Mouse (Mus musculus) heart, postnatal 4 days (tissue): Measurements from ENCODE around the gene Aunip. TPM values are rescaled to one million over a fixed set of nuclear protein-coding genes. Genes with fewer than 3 reads are reported as not detected.
"Not testable (repeated sequence)": the region's sequence is repeated elsewhere in the genome, so short reads cannot be mapped to it uniquely, and the experiment has no call there.

ENCODE experiments used
- DNase-seq: peaks from one replicate; pipeline ENCODE4 v3.0.0; 2021
- total RNA-seq, 2 experiments: library from RNA; stranded (reverse); gene quantifications; 2 replicates each; pipeline ENCODE4 v1.2.3; 2021

Gene Aunip
- total RNA-seq, 2 experiments from 2014 or later: 2.9 to 3.6 TPM

GRCm38 (mm10) chr4:134485151-134485900 lies 25.5 kb upstream of the Aunip start:
- DNase-seq: no peak

- DNase-seq: no peak
Observed at GRCm38 (mm10) chr4:134488211-134488610, 22.6 kb upstream of the Aunip start.

GRCm38 (mm10) chr4:134489986-134490665 lies 20.7 kb upstream of the Aunip start:
- DNase-seq: no peak

- peak; percentile 46 for DNase-seq
Observed at GRCm38 (mm10) chr4:134491716-134492115, 19.1 kb upstream of the Aunip start.

GRCm38 (mm10) chr4:134494161-134494560 lies 16.6 kb upstream of the Aunip start:
- DNase-seq: not testable (repeated sequence)

- no peak for DNase-seq
Observed at GRCm38 (mm10) chr4:134494780-134495545, 15.8 kb upstream of the Aunip start.

- DNase-seq: no peak
Observed at GRCm38 (mm10) chr4:134495546-134495923, 15.3 kb upstream of the Aunip start.

- peak; percentile 72 for DNase-seq
Observed at GRCm38 (mm10) chr4:134496595-134497210, 14.1 kb upstream of the Aunip start, which contains the start of gene Paqr7. Gene Paqr7, plus strand, starts transcription at chr4:134496697.

- no peak for DNase-seq
Observed at GRCm38 (mm10) chr4:134497223-134497622, 13.6 kb upstream of the Aunip start.

- DNase-seq: no peak
Observed at GRCm38 (mm10) chr4:134497986-134498731, 12.6 kb upstream of the Aunip start.

GRCm38 (mm10) chr4:134498983-134499382 lies 11.8 kb upstream of the Aunip start:
- not testable (repeated sequence) for DNase-seq

GRCm38 (mm10) chr4:134501095-134501494 lies 9.7 kb upstream of the Aunip start:
- DNase-seq: no peak

GRCm38 (mm10) chr4:134503686-134504357 lies 7.0 kb upstream of the Aunip start:
- no peak for DNase-seq

GRCm38 (mm10) chr4:134505303-134505789 lies 5.5 kb upstream of the Aunip start:
- DNase-seq: no peak

GRCm38 (mm10) chr4:134505966-134506594 lies 4.7 kb upstream of the Aunip start:
- DNase-seq: no peak

GRCm38 (mm10) chr4:134506713-134507112 lies 4.1 kb upstream of the Aunip start:
- DNase-seq: no peak

GRCm38 (mm10) chr4:134510396-134510795 lies 403 bp upstream of the Aunip start:
- DNase-seq: no peak

GRCm38 (mm10) chr4:134511730-134512129 lies 931 bp downstream of the Aunip start:
- DNase-seq: no peak

- peak; percentile 87 for DNase-seq
Observed at GRCm38 (mm10) chr4:134512798-134513197, 2.0 kb downstream of the Aunip start.

- no peak for DNase-seq
Observed at GRCm38 (mm10) chr4:134514309-134514930, 3.6 kb downstream of the Aunip start.
